Mouse (Mus musculus) liver, adult 2 months (tissue): ENCODE results near the gene Hoxd12.

ENCODE experiments used
- CTCF ChIP-seq: fragments of 200-500 bp; IDR thresholded peaks from 2 replicates; pipeline ENCODE4 v1.5.1; 2011; ENCODE audit warnings: low read depth, low read length, control low read depth
- POLR2A ChIP-seq: fragments of 200-500 bp; IDR thresholded peaks from 2 replicates; pipeline ENCODE4 v1.6.1; 2011; ENCODE audit warnings: low read length, control low read depth; ENCODE audit not compliant: insufficient read depth; ENCODE audit errors: extremely low read depth

GRCm38 (mm10) chr2:74689574-74690337 lies 14.9 kb downstream of the Hoxd12 start:
- no peak for TF ChIP-seq POLR2A
- no peak for TF ChIP-seq CTCF
